Mouse (Mus musculus): Measurements from ENCODE around the gene Adarb1.

- TF ChIP-seq CTCF (IDR thresholded peaks at IDR 0.05; ENCODE audit: borderline replicate concordance, extremely low read depth, insufficient read depth, insufficient read length) = no peak
- no peak for TF ChIP-seq POLR2A (IDR thresholded peaks at IDR 0.05; ENCODE audit: borderline replicate concordance, extremely low read depth, insufficient read depth, insufficient read length, poor library complexity, severe bottlenecking)
Observed at GRCm38 (mm10) chr10:77315682-77316081, 102.4 kb downstream of the Adarb1 start.

All from brain, embryonic 14.5 days (tissue).